Mouse (Mus musculus): ENCODE results near the gene Etfdh.
A peak's percentile ranks its signal among the peaks of the same experiment; 100 is the strongest.

DNA sequence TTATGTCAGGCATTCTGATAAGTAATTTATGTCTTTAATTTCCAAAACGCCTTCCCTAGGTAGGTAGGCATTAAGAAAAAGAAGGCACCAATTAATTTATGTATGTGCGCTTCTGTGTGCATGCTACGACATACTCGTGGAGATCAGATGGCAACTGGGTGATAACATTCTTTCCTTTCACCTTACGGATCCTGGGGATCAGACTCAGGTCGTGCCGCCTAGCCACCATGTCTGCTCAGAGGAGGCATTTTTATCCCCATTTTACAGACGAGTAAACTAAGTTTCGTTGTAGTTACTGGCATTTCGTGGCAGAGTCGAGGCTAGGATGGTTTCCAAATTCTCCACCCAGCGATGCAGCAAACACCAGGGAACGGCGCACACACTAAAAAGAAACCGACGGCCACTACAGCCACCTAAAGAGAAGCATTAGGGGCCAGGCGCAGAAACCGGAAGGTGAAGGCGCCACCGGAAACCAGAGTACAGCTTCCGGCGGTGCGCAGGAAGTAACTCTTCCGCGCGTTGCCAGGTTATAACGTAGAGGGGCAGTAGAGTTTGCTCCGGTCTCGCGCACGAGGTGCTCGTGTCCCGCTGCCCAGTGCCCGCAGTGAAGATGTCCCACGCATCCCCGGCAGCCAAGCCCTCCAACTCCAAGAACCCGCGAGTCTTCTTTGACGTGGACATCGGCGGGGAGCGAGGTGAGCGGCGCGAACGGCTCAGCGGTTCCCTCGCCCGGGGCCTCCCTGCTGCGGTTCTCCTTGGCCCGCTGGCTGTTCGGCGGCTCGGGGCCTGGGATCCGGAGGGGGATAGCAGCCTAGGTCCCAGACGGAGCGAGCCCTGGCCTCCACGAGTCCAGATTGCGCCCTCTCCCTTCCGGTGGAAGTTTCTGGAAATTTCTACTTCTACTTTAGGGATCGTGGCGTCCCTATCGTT lies 38.2 kb downstream of the Etfdh start, which contains the start of gene Ppid:
- peak; percentile 87 for TF ChIP-seq POLR2A (IDR thresholded peaks at IDR 0.05; ENCODE audit: control insufficient read depth, low read depth, low read length)
- TF ChIP-seq CTCF (IDR thresholded peaks at IDR 0.05; ENCODE audit: control insufficient read depth, insufficient read depth, insufficient replicate concordance, low read depth, low read length), result no peak

All from testis, adult 2 months (tissue).